Mouse (Mus musculus): ENCODE data around the gene Dnajc7.
A peak's percentile ranks its signal among the peaks of the same experiment; 100 is the strongest.

Gene Dnajc7

DNA sequence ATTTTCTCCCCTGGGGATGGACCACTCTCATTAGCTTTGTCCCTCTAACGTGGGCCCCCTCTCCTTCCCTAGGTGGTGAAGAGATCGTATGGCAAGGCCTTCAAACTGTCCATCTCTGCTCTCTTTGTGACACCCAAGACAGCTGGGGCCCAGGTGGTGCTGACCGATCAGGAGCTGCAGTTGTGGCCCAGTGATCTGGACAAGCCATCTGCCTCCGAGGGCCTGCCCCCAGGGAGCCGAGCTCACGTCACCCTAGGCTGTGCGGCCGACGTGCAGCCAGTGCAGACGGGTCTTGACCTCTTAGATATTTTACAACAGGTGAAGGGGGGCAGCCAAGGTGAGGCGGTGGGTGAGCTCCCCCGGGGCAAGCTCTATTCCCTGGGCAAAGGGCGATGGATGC is 39.7 kb downstream of the Dnajc7 start:
- DNase-seq (ENCODE audit: low read depth, low spot score), result no peak

DNA sequence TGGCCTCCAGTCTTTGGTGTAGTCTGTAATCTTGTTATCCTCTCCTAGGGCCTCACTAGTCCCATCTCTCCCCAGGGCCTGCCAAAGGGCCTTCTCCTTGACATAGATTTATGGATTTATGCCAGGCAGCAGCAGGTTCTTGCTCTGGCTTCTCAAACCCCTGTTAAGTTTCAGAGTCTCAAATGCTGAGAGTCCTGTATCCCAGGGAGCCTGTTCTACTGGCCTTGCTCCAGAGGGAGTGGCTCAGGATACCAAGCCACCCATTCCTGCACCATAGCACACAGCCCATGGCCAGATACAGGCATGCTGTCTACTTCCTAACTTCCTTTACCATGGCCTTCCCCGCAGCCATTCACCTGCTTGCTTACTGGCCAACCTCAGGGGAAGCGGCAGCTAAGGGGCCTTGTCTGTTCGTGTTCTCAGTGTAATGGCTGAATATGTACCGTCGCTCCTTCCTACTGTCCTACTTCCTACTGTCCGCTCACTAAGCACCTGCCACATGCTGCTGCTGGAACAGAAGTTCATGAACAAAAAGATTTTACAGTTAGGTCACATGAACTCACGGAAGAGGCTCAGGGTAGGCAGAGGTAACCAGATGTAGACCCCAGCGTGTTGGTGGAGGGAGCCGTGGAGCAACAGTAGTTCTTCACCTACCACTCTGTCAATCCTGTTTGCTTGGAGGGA is 40.7 kb downstream of the Dnajc7 start:
- DNase-seq (ENCODE audit: low read depth, low spot score), result no peak

DNA sequence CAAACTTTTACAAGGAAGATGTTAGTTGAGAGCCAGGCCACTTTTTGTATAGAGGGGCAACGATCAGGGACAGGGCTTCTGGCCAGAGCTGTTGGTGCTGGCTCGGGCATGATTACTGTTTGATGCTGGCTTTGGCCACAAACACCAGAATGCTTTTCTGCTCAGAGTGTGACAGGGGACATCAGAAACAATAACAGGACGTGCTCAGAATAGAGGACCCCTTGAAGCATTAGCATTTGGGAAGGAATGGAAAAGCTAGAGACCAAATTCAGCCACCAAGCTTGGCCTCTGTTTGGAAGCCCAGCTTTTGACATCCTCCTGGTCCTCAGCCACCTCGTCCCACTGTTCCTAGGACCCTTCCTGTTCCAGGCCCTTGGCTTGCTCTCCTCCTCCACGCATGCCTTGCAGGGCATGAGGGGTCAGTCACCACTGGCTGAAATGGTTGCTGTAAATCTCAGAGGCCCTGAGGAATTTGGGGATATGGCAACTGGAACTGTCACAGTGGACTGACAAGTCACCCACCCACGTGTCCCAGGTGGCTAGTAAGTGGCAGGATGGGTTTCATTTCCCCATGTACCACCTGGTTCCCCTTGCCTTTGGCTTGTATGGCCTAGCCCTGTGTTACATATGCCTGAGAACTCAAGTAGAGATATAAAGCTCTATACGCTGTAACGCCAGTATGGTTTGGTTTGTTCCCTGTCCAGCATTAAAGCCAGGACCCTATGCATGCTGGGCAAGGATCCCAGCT is 41.9 kb downstream of the Dnajc7 start:
- DNase-seq (ENCODE audit: low read depth, low spot score), result no peak

DNA sequence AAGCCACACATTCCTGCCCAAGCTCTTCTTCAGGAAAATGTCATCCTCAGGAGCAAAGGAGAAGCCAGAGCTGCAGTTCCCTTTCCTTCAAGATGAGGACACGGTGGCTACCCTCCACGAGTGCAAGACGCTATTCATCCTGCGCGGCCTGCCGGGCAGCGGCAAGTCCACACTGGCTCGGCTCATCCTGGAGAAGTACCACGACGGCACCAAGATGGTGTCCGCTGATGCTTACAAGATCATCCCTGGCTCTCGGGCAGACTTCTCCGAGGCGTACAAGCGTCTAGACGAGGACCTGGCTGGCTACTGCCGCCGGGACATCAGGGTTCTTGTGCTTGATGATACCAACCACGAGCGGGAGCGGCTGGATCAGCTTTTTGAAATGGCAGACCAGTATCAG is 43.7 kb downstream of the Dnajc7 start:
- no peak for DNase-seq (ENCODE audit: low read depth, low spot score)

DNA sequence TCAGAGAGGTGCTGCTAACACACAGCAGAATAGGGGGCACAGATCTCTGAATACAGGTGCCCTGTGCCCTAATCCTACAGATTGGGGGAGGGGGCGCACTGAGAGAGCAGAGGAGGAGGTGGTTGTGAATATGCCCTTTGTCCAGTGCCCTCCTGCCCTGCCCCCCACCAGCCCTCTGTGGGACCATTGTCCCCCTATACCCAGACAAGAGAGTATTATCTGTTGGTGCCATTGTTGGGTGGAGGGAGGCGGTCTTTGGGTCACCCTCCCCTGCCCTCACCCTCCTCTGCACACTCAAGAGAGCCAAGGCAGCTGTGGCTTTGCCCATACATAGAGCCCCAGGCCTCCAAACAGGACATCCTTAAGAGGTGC is 44.5 kb downstream of the Dnajc7 start:
- DNase-seq (ENCODE audit: low read depth, low spot score), result no peak

DNA sequence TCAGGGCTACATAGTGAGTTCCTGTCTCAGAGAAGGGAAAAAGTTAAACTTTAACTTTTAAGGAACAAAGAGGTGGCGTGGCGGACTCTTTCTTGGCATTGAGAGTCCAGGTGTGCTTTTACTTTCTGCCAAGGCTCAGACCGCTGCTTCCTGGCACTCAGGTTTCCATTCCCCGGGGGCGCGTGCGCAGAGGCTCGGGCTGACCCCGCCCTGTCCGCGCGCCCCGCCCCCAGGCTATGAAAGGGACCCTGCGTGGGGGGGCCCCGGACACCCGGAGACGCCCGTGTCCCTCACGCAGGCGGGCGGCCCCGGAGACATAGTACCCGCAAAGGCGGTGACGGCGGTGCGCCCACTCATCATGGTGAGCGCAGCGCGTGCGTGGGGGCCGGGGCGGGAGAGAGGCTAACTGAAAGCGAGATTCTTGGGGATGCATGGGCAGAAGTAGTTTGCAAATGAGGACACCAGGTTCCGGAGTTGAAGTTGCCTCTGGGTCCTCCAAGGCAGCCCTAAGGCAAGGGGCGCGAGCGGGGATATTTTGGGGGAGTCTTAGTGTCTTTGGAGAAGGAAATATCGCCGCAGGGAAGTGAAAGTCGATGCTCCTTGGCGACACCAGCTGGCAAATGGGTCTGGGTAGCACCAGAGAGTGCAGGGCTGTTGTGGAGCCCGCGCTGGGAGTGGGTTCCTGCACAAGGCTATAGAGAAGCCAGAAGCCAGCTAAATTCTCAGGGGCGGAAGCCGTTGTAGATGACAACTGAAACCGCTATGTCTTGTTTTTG is 45.1 kb downstream of the Dnajc7 start, which contains the start of gene Cnp:
TSS of gene Cnp (plus strand) at position 197 of the 776 bp plus-strand sequence.
- no peak for DNase-seq (ENCODE audit: low read depth, low spot score)

DNA sequence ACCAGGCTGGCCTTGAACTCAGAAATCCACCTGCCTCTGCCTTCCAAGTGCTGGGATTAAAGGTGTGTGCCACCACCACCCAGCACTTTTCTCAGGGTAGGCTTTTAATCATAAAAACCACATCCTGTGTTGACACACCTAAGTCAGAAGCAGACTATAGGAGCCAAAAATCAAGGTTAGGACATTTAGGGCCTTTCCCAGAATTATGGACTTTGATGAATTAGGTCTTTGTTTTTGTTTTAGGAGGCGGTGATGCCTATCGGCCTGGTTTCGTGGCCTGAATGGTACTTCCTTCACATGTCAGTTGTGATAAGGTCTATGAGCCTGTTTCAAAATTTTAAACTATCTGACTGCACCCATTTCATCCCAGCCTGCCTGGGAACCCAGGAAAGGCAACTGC is 45.8 kb downstream of the Dnajc7 start:
- DNase-seq (ENCODE audit: low read depth, low spot score), result no peak

DNA sequence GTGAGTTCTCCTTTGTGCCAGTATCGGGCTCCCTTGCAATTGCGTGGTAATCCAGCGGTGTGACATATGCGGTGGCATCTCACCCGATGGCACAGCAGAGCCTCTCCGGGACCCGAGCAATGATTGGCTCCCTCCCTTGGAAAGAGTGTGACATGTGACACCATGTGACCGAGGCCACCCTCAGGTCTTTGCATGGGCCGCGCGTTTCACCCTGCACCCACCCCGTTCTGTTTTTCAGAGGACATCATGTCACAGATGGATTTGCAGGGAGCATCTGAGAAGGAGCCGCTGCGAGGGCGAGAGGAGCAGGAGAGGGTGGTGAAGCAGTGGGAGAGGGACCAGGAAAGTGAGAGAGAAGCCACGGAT is 48.8 kb downstream of the Dnajc7 start:
- no peak for DNase-seq (ENCODE audit: low read depth, low spot score)

DNA sequence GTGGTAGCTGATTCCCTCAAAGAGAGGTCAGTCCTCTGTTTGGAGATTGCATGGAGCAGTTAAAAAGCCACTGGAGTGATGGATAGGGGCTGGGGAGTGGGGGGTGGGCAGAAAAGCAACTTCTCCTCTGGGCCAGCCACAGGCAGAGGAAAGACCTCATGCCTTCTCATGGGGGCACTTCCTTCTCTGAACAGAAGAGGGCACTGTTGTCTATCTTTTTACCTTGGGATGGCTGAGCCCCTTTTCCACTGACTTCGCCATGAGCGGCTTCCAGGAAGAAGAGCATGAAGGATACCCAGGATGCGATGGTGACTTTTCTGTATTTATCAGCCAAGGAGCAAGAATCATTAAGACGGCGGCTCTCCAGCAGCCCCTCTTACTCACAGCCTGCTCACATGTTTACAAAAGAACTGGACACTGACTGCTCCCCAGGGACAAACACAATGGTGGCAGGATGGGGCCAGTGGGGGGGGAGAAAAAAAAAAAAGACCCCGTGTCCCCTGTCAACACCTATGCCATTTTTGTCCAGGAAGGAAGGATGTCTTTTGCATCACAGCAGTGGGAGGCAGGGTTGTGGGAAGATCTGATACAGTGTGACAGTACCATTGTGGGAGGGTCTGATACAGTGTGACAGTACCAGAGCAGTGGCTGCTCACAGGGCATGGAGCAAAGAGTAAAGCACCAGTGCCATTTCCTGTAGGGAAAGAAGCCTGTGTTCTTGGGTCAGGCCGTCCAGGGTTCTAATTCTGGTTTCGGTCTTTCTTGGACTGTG is 49.4 kb downstream of the Dnajc7 start:
- DNase-seq (ENCODE audit: low read depth, low spot score), result peak; percentile 88

DNA sequence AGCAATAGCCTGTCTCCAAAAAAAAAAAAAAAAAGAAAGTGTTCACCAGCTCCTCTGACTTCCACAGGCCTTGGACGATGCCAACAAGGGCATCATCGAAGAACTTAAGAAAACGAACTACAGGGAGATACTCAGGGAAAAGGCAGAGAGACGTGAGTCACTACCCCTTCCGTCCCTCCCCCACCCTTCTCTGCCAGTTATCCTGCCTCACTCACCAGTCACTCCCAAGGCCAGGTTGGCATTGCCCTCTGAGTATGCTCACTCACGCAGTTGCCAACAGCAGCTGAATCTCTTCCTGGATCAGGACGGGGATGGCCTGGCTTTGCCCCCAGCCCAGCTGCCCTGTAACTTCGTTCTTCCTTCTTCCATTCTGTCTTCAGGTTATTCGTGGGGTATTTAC is 50.2 kb downstream of the Dnajc7 start:
- peak; percentile 85 for DNase-seq (ENCODE audit: low read depth, low spot score)

DNA sequence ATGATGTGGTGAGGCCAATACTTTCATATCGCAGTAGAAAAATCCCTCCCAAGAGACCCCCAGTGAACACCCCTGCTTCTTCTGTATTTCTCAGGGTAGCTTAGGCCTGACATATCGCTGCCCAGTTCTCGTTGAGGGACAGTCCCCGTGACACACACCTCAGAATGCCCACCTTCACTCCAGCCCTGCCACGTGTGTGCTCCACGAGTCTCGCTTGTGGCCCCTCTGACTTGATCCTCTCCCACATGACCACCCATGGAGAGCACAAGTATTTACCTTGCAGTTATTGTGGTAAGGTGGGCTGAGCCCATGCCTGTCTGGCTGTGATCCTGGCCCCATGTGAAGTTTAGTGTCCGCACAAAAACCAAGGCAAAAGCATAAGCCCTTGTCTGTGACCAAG is 51.3 kb downstream of the Dnajc7 start:
- DNase-seq (ENCODE audit: low read depth, low spot score), result no peak

DNA sequence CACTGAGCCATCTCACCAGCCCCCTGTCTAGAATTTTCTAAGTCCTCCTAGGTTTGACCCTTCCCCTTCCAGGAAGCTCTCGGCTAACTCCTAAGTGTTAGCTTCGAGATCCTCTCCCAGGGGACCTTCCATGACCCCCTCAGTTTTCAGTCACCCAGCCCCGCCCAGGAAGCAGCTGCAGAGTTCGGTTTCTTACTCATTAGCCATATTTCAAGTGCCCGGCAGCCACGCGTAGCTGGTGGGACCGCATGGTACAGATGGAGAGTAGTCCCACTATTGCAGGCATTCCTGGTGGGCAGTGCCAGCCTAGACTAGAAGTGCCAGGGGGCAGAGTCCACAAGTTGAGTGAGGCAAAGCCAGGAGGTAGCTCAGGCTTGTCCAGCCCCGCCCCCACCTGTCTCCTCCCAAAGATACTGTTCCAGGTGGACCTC is 52.1 kb downstream of the Dnajc7 start:
- no peak for DNase-seq (ENCODE audit: low read depth, low spot score)

DNA sequence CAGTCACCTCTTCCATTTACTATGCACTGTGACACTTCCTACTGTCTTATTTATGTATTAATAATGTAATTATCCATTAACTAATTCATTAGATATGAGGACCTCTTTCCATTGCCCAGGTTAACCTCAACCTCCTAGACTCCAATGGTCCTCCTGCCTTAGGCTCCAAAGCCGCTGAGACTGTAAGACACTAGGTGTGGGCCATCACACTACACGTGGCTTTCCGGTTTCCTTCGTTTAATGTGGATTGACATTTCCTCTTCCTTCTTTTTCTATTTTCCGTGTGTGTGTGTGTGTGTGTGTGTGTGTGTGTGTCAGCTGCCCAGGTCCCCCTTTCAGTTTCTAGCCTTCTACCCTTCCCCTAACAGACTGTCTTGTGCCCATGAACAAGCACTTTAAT is 52.7 kb downstream of the Dnajc7 start:
- DNase-seq (ENCODE audit: low read depth, low spot score), result no peak

DNA sequence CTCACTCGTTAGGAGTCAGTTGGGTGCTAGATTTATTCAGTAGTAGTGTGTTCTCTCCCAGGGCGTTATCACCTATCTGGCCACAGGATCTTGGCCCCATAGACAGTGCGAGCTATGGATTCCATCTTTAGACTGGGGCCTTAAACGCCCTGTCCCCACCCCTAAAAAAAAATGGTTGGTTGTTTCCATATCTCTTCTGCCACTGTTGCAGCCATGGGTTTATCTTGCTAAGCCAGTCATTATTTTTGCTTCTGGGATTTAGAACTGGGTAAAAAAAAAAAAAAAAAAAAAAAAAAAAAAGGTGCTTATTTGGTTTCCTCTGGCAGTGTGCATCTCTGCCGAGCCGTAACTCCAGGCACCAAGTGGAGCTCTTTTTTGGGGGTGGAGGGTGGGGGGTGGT is 55.3 kb downstream of the Dnajc7 start:
- DNase-seq (ENCODE audit: low read depth, low spot score), result no peak

DNA sequence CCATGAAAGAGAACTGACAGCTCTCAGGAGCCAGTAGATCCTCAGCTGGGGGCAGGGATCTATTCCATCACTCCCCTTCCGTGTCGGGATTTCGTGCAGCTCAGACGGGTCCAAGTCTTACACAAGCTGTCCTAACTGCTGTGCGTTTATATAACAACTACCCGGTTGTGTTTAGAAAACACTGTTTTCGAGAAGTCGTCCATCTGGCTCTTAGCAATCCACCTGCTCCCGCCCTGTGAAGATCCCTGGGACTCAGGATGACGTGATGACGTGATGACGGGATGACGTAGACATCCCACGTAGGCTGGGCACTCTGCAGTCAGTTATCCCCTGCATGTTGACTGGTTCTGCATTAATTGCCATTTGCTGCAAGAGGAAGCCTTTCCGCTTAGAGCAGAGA is 55.7 kb downstream of the Dnajc7 start:
- no peak for DNase-seq (ENCODE audit: low read depth, low spot score)

DNA sequence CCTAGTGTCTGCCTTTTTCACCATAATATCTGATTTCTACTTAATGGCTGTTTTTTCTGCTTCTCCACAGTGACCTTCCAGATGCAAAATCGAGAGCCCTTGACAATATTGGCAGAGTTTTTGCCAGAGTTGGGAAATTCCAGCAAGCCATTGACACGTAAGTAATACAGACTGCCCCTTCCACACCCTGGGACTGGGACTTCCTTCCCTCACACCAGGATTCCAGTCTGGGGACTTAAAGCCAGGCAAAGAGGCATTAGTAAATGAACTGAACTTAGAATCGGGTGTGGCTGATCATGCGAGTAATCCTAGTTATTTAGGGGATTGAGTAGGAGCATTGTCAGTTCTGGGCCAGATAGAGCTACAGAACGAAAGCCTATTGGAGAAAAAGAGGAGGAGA is 58.2 kb downstream of the Dnajc7 start:
- DNase-seq (ENCODE audit: low read depth, low spot score), result no peak

DNA sequence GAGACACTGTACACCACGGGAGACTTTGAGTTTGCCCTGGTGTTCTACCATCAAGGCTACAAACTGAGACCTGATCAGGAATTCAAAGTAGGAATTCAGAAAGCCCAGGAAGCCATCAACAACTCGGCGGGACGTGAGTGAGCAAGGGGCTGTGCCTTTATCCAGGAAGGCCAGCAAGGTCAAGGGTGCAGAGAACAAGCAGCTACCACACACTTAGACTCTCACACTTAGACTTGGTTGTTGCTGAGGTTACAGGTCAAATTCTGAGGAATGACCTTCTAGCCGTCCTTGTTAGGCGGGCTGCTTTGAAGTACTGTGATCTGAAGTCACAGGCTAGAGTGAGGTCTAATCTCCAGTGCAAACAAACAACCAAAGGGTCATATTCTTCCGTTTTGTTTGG is 60.5 kb downstream of the Dnajc7 start:
- no peak for DNase-seq (ENCODE audit: low read depth, low spot score)

DNA sequence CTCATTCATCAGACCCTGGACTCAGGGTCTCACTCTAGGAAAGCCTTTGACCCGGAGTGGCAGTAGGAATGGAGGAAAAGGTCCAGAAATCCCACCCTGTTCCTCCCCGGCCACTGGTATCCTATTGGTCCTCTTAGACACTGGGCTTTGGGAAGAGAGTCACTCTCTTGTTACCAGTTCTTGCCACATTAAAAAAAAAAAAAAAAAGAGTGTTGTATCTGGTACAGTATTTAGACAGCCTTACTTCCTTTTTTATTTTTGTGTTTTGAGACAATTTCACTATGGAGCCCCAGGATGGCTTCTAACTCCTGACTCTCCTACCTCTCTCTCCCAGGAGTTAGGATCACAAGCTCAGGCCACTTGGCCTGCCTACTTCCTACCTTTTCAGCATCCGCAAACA is 62.4 kb downstream of the Dnajc7 start:
- no peak for DNase-seq (ENCODE audit: low read depth, low spot score)

DNA sequence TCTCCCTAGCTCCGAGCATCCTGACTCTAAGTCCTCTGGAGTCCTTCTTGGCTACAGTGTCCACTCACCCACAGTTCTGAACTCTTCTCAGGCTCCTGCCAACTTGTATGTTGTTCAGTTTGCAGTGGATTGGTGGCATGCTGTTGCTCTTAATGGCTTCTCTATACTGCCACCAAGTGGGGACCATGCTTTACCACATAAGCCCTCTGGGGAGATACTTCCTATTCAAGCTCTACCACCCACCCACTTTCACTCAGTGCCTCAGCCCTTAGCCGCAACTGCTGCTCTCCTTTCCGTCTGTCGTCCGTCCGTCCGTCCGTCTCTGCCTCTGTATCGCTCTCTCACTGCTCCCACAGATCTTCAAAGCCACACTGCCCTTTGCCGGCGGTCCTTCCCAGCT is 64.4 kb downstream of the Dnajc7 start:
- peak; percentile 87 for DNase-seq (ENCODE audit: low read depth, low spot score)

DNA sequence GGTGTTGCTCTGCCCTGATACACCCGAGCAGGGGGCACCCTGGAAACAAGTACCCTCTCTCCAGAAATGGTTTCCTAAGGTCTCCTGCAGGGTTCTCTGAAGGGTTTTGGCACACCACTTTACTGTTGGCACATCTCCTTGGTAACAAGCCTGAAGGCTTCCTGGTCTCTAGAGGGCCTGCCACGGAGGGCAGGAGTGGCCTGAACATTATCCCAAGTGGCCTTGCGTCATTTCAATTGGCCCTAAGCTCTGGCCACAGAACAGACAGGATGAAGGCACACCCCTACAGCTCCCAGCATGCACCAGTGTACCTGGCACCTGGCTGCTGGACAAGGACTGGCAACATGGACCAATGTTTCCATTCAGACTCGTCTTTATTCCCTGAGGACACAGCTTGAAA is 67.1 kb downstream of the Dnajc7 start:
- no peak for DNase-seq (ENCODE audit: low read depth, low spot score)

DNA sequence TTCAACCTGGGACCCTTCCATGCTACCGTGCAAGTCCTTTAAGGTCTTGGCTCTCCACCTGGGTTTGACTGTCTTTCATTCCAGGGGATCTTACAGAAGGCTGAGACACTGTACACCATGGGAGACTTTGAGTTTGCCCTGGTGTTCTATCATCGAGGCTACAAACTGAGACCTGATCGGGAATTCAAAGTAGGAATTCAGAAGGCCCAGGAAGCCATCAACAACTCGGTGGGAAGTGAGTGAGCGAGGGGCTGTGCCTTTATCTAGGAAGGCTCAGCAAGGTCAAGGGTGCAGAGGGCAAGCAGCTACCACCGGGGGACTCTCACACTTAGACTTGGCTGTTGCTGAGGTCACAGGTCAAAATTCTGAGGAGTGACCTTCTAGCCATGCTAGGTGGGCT is 69.9 kb downstream of the Dnajc7 start:
- DNase-seq (ENCODE audit: low read depth, low spot score), result no peak

DNA sequence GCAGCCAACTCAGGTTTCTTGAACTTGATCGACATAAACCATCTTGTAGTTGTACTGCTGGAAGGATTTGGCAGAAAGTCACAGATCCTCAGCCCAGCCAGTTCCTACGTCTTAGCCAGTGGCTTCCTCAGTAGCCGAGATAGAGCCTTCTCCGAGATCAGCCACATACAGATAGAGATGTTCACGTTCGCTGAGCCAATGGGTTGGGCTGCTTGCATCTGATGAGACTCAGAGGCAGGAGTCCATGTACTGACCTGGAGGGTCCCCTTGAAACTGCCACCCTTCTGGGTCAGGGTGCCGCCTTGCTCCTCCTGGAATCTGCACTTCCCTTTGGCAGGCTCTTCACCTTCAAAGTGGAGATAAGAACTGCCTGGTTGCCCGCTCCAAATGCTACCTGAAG is 70.5 kb downstream of the Dnajc7 start:
- DNase-seq (ENCODE audit: low read depth, low spot score), result no peak

All from 3T3-L1 (cell line).